Mouse (Mus musculus) olfactory bulb, adult 2 months (tissue): ENCODE data around the gene Ankrd55. TPM values are rescaled to one million over a fixed set of nuclear protein-coding genes. Genes with fewer than 3 reads are reported as not detected.

Source experiments
- H3K27ac ChIP-seq: fragments of 200-500 bp; 2 replicates; pipeline ENCODE4 v1.5.1; 2012; ENCODE audit warnings: low read depth, low read length; ENCODE audit not compliant: insufficient read depth
- H3K4me1 ChIP-seq: fragments of 200-500 bp; 2 replicates; pipeline ENCODE4 v1.6.1; 2012; ENCODE audit warnings: low read length; ENCODE audit not compliant: control insufficient read depth, insufficient read depth
- H3K4me3 ChIP-seq: fragments of 200-500 bp; 2 replicates; pipeline ENCODE4 v1.5.1; 2012; ENCODE audit warnings: mild to moderate bottlenecking, low read depth, low read length, moderate library complexity; ENCODE audit not compliant: insufficient read depth
- CTCF ChIP-seq: fragments of 200-500 bp; IDR thresholded peaks from 2 replicates; pipeline ENCODE4 v1.5.1; 2012; ENCODE audit warnings: low read depth, mild to moderate bottlenecking, low read length, moderate library complexity; ENCODE audit not compliant: insufficient read depth
- POLR2A ChIP-seq: fragments of 200-500 bp; IDR thresholded peaks from 2 replicates; pipeline ENCODE4 v1.6.1; 2012; ENCODE audit warnings: mild to moderate bottlenecking, low read depth, low read length, moderate library complexity; ENCODE audit not compliant: insufficient read depth
- WGBS: fragments of 180-500 bp; shearing (Covaris S2); methylation state at CpG from one replicate; pipeline ENCODE4 v1.1.7; 2018; 5-methylcytosine and 5-hydroxymethylcytosine counted together
- polyA plus RNA-seq: library from polyadenylated mRNA; stranded (reverse); fragments of >200 nt; gene quantifications from 2 replicates; pipeline ENCODE4 v1.2.4, GENCODE M21; 2012; ENCODE audit warnings: low replicate concordance; ENCODE audit not compliant: missing spikeins, insufficient read depth, insufficient read length

Ankrd55 gene
- polyA plus RNA-seq, 1 experiment: not detected

- H3K4me3 ChIP-seq: no peak overlapping the region
- no peak for TF ChIP-seq CTCF
- TF ChIP-seq POLR2A: no peak
- peaks cover 6% of the 10 kb centered on the region for H3K4me1 ChIP-seq
- no peak overlapping the region for H3K27ac ChIP-seq
- 93% methylated on average over 9 of the region's 9 CpGs for WGBS
Measured at GRCm38 (mm10) chr13:112378782-112379305, 90.6 kb downstream of the Ankrd55 start.

- TF ChIP-seq POLR2A: no peak
- no peak for TF ChIP-seq CTCF
- no peak overlapping the region for H3K27ac ChIP-seq
- 86% methylated on average over 2 of the region's 2 CpGs for WGBS
Measured at GRCm38 (mm10) chr13:112381476-112381875, 93.2 kb downstream of the Ankrd55 start.

GRCm38 (mm10) chr13:112382457-112382856 lies 94.2 kb downstream of the Ankrd55 start:
- peaks cover 3% of the 10 kb centered on the region for H3K4me1 ChIP-seq
- no peak overlapping the region for H3K4me3 ChIP-seq
- H3K27ac ChIP-seq: no peak overlapping the region
- 69% methylated on average over 4 of the region's 4 CpGs for WGBS
- TF ChIP-seq POLR2A (no peak), CTCF (no peak)

More at GRCm38 (mm10) chr13:112381476-112381875, 93.2 kb downstream of the Ankrd55 start:
- Histone ChIP-seq H3K4me1 (peaks cover 3% of the 10 kb centered on the region), H3K4me3 (no peak overlapping the region)

- H3K4me3 ChIP-seq: no peak overlapping the region
- H3K27ac ChIP-seq: no peak overlapping the region
- 59% methylated on average over 3 of the region's 3 CpGs for WGBS
- TF ChIP-seq POLR2A: no peak
- no peak for TF ChIP-seq CTCF
- H3K4me1 ChIP-seq: peaks cover 3% of the 10 kb centered on the region
Measured at GRCm38 (mm10) chr13:112382956-112383355, 94.7 kb downstream of the Ankrd55 start.

DNA sequence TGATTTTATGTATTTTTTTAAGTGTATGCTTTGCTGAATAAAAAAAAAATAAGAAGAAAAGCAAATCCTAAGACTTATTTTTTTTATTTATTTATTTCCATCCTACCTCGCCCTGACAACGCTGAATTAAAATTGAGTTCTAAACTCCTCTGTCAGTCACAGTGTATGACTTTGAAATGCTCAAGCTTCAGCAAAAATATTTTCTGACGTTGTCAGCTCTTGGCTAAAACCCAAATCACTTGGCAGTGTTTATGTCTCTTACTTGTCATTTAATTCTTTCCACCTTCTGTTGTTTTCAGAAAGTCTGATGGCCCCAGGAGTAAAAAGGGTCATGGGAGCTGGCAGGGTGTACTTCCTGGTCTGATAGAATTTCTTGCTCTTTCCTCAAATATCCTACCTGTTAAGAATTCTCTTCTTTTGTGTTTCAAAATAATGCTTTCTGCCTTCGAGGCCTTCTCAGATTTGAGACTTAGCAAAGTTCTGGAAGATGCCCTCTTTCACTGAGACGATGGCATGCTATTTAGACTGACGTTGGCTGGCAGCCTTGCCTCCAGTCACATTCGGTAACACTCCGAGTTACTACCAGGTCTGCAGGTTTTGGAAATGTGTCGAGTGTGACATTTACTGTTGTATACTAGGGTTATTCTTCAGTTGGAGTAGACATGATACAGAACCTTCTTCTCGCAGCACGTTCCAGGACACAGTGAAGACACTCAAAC lies 95.8 kb downstream of the Ankrd55 start:
- no peak for TF ChIP-seq CTCF
- no peak for TF ChIP-seq POLR2A
- Histone ChIP-seq H3K4me3 (no peak overlapping the region), H3K27ac (no peak overlapping the region), H3K4me1 (peaks cover 3% of the 10 kb centered on the region)
- 74% methylated on average over 11 of the region's 11 CpGs for WGBS

GRCm38 (mm10) chr13:112385040-112385439 lies 96.8 kb downstream of the Ankrd55 start:
- Histone ChIP-seq H3K4me3 (no peak overlapping the region), H3K27ac (no peak overlapping the region), H3K4me1 (peaks cover 3% of the 10 kb centered on the region)
- TF ChIP-seq POLR2A: no peak
- no peak for TF ChIP-seq CTCF
- 95% methylated on average over 9 of the region's 9 CpGs for WGBS

DNA sequence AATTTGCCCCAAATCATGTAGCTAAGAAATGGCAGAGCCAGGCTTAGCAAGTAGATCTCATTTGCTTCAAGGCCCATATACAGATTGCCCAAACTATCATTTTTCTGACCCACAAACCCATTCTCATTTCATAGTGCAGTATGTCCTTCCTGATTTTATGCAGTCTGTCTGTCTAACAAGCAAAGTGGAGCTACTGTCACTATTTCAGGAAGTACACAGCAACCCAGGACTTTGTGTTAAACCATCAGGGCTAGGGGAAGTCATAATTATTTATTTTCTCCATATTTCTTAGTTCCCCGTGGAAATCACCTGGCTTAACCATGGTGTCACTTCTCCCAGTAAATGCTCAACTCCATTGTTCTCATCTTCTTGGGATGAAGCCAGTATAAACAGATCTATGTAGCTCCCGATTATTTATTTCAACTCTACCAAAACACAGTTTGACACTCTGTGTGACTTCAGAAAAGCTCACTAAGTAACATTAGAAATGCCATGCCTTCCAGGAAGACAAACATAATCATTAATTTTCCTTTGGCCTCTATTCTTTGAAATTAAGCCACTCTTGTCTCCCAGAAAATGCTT lies 98.3 kb downstream of the Ankrd55 start:
- Histone ChIP-seq H3K4me3 (no peak overlapping the region), H3K4me1 (peaks cover 3% of the 10 kb centered on the region), H3K27ac (no peak overlapping the region)
- 49% methylated on average over 2 of the region's 2 CpGs for WGBS
- TF ChIP-seq CTCF (no peak), POLR2A (no peak)

- Histone ChIP-seq H3K4me1 (peaks cover 3% of the 10 kb centered on the region), H3K4me3 (no peak overlapping the region), H3K27ac (no peak overlapping the region)
- TF ChIP-seq CTCF: no peak
- TF ChIP-seq POLR2A: no peak
- 89% methylated on average over 5 of the region's 5 CpGs for WGBS
Measured at GRCm38 (mm10) chr13:112387279-112387678, 99.0 kb downstream of the Ankrd55 start.

DNA sequence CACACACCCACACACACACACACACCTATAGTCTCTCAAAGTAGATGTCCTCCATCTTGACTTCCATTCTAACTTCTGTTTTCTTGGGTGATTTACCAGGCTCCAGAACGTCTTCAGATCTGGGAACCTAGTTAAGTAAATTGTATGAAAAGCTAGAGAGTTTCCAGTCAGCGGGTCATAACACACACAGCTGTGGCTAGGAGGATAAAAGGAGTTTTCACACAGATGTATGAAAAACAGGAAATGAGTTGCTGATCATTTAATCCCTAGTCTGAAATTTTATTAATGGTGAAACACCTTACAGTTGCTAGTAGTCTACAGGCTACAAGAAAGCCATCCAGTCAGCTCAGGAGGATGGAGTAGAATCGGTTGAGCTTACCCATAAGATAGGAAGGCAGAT lies 99.9 kb downstream of the Ankrd55 start:
- Histone ChIP-seq H3K4me3 (no peak overlapping the region), H3K4me1 (peaks cover 3% of the 10 kb centered on the region), H3K27ac (no peak overlapping the region)
- WGBS: 93% methylated on average over 3 of the region's 3 CpGs
- TF ChIP-seq CTCF: no peak
- no peak for TF ChIP-seq POLR2A

DNA sequence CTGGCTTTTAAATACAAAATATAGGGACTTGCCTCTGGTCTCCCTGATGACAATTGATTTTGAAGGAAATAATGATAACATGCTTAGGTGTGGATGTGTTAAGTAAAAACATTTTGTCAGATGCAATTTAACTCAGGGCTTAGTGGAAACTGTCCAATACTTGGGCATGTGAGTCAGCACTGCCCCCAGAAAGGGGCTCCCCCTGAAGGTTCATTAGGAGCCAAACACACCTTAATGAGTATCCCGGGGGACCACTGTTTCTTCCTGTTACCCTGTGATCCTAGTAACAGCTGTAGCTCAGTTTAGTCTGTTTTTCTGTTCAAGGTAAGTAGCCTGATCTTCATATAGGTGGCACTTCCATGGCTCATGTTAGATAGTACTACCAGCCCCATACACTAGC lies 102.0 kb downstream of the Ankrd55 start:
- no peak overlapping the region for H3K27ac ChIP-seq
- H3K4me1 ChIP-seq: no peaks in the 10 kb centered on the region
- no peak for TF ChIP-seq CTCF
- TF ChIP-seq POLR2A: no peak
- no peak overlapping the region for H3K4me3 ChIP-seq
- WGBS: 94% methylated on average over 1 of the region's 1 CpGs
